Mouse (Mus musculus) C2C12 (cell line): ENCODE data around the gene Tbc1d9. TPM values are rescaled to one million over a fixed set of nuclear protein-coding genes. Genes with fewer than 3 reads are reported as not detected.

Experiments
- H3K27me3 ChIP-seq: one replicate; pipeline ENCODE4 v1.6.1; 2011; ENCODE audit not compliant: control insufficient read depth, insufficient read depth, insufficient read length
- H3K36me3 ChIP-seq: one replicate; pipeline ENCODE4 v1.6.1; 2011; ENCODE audit not compliant: control insufficient read depth, insufficient read depth
- H3K4me3 ChIP-seq: one replicate; pipeline ENCODE4 v1.5.1; 2011; ENCODE audit warnings: mild to moderate bottlenecking, control low read depth; ENCODE audit not compliant: poor library complexity, insufficient read depth, severe bottlenecking
- H3K79me2 ChIP-seq: one replicate; pipeline ENCODE4 v1.6.1; 2011; ENCODE audit not compliant: control insufficient read depth, insufficient read depth
- H3K79me3 ChIP-seq: one replicate; pipeline ENCODE4 v1.6.1; 2011; ENCODE audit warnings: low read depth, control low read depth
- H3ac ChIP-seq: one replicate; pipeline ENCODE3; 2011; ENCODE audit warnings: low read depth; ENCODE audit not compliant: control insufficient read depth, insufficient read length
- CEBPB ChIP-seq: IDR thresholded peaks from one replicate; pipeline ENCODE4 v1.6.1; 2011; ENCODE audit warnings: low read depth, mild to moderate bottlenecking, control low read depth, moderate library complexity
- CTCF ChIP-seq: IDR thresholded peaks from one replicate; pipeline ENCODE4 v1.5.1; 2011; ENCODE audit not compliant: control insufficient read depth, insufficient read depth, insufficient read length
- FOSL1 ChIP-seq: IDR thresholded peaks from one replicate; pipeline ENCODE4 v1.8.0; 2011; ENCODE audit warnings: mild to moderate bottlenecking, low read length; ENCODE audit not compliant: poor library complexity, insufficient read depth, severe bottlenecking
- MAX ChIP-seq: IDR thresholded peaks from one replicate; pipeline ENCODE4 v1.6.1; 2011; ENCODE audit warnings: mild to moderate bottlenecking, control low read depth
- MYOD1 ChIP-seq: IDR thresholded peaks from one replicate; pipeline ENCODE4 v1.6.1; 2011; ENCODE audit warnings: low read depth; ENCODE audit not compliant: control insufficient read depth, insufficient read length
- MYOG ChIP-seq: IDR thresholded peaks from one replicate; pipeline ENCODE4 v1.6.1; 2011; ENCODE audit not compliant: control insufficient read depth, insufficient read length; ENCODE audit errors: extremely low read depth
- USF1 ChIP-seq: IDR thresholded peaks from one replicate; pipeline ENCODE4 v1.6.1; 2011; ENCODE audit warnings: low read depth, mild to moderate bottlenecking, control low read depth, moderate library complexity
- polyA plus RNA-seq: library from polyadenylated mRNA; unstranded; fragments of >200 nt; fragmentation: generic; extraction: Trizol; gene quantifications from one replicate; pipeline ENCODE4 v1.2.1, GENCODE M21; 2012; ENCODE audit warnings: missing spikeins

Gene Tbc1d9
- polyA plus RNA-seq, 1 experiment: 0.55 TPM

GRCm38 (mm10) chr8:83220746-83221145 is 55.6 kb downstream of the Tbc1d9 start:
- H3K79me3 ChIP-seq: no peaks in the 10 kb centered on the region
- TF ChIP-seq MYOD1 (no peak), MAX (no peak), USF1 (no peak), CEBPB (no peak), MYOG (no peak), FOSL1 (no peak), CTCF (no peak)

DNA sequence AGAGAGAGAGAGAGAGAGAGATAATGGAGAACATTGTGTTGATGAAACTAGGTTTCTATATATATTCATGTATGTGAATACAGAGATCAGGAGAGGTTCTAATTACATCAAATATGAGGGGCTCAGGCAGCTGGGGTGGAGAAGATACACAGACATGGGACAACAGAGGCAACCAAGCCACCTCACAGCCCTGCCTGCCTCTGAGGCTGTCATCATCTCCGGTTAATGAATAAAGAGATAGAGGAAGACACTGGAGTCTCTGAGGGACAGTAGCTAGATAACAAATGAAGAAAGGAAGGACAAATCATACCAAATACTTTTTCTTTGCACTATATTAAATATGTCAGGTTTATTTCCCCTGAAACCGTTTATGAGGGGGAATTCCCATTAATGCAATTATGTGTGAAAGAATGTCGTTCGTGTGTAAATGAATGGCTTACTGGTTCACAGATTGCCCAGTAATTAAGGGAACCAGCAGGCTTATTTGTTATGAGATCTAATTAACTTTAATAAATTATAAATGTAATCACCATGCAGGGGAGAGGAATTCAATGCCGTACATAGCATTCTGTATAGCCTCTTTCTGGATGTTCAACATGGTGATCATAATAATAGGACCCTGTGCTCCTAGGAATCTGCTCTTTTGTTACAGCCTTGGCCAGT is 59.7 kb downstream of the Tbc1d9 start:
- no peak overlapping the region for H3ac ChIP-seq
- no peak overlapping the region for H3K4me3 ChIP-seq
- H3K79me3 ChIP-seq: no peaks in the 10 kb centered on the region
- H3K79me2 ChIP-seq: no peaks in the 10 kb centered on the region
- TF ChIP-seq FOSL1 (no peak), MYOG (no peak), MYOD1 (no peak), CEBPB (no peak), CTCF (no peak), USF1 (no peak), MAX (no peak)
- H3K27me3 ChIP-seq: peaks cover 3% of the 10 kb centered on the region
- no peaks in the 10 kb centered on the region for H3K36me3 ChIP-seq

More at GRCm38 (mm10) chr8:83220746-83221145, 55.6 kb downstream of the Tbc1d9 start:
- Histone ChIP-seq H3K79me2 (no peaks in the 10 kb centered on the region), H3K27me3 (peaks cover 4% of the 10 kb centered on the region), H3K4me3 (no peak overlapping the region), H3ac (no peak overlapping the region), H3K36me3 (no peaks in the 10 kb centered on the region)

GRCm38 (mm10) chr8:83225598-83225997 is 60.4 kb downstream of the Tbc1d9 start:
- no peak overlapping the region for H3ac ChIP-seq
- TF ChIP-seq CTCF: no peak
- TF ChIP-seq CEBPB: no peak
- TF ChIP-seq FOSL1: no peak
- no peak for TF ChIP-seq MYOD1
- TF ChIP-seq MAX: no peak
- TF ChIP-seq USF1: no peak
- TF ChIP-seq MYOG: no peak

GRCm38 (mm10) chr8:83227336-83227735 is 62.2 kb downstream of the Tbc1d9 start:
- Histone ChIP-seq H3K4me3 (no peak overlapping the region), H3ac (no peak overlapping the region), H3K79me2 (no peaks in the 10 kb centered on the region), H3K27me3 (peaks cover 3% of the 10 kb centered on the region), H3K79me3 (no peaks in the 10 kb centered on the region), H3K36me3 (no peaks in the 10 kb centered on the region)
- no peak for TF ChIP-seq FOSL1
- TF ChIP-seq CTCF: no peak
- no peak for TF ChIP-seq CEBPB
- no peak for TF ChIP-seq MYOG
- TF ChIP-seq USF1: no peak
- no peak for TF ChIP-seq MAX
- no peak for TF ChIP-seq MYOD1

More at GRCm38 (mm10) chr8:83225598-83225997, 60.4 kb downstream of the Tbc1d9 start:
- no peak overlapping the region for H3K4me3 ChIP-seq
- H3K36me3 ChIP-seq: no peaks in the 10 kb centered on the region
- peaks cover 3% of the 10 kb centered on the region for H3K27me3 ChIP-seq
- no peaks in the 10 kb centered on the region for H3K79me3 ChIP-seq
- no peaks in the 10 kb centered on the region for H3K79me2 ChIP-seq

- no peak for TF ChIP-seq USF1
- TF ChIP-seq CTCF: no peak
- TF ChIP-seq MAX: no peak
- no peak for TF ChIP-seq FOSL1
- no peak for TF ChIP-seq CEBPB
- TF ChIP-seq MYOD1: no peak
- no peak for TF ChIP-seq MYOG
- Histone ChIP-seq H3K36me3 (no peaks in the 10 kb centered on the region), H3ac (no peak overlapping the region), H3K79me2 (no peaks in the 10 kb centered on the region), H3K4me3 (no peak overlapping the region), H3K79me3 (no peaks in the 10 kb centered on the region), H3K27me3 (no peaks in the 10 kb centered on the region)
These were observed 67.9 kb downstream of the Tbc1d9 start for GRCm38 (mm10) chr8:83233099-83233498.

DNA sequence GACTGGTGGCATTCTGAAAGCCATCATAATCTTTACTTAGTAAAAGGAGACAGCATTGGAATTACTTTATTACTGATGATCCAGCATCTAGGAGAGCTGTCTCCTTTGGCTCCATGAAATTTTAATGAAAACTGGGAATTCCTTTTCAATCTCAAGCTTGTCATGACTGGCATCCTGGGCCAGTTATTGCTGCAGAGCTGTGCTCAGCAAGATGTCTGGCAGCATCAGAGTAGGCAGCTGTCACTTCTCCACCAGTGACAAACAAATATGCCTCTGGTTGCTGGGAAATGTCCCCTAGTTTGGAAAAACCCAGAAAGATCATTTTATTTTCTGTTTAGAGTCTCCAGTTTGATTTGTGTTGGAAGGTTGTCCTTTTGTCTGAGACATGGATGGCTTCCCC is 74.2 kb downstream of the Tbc1d9 start:
- H3ac ChIP-seq: no peak overlapping the region
- TF ChIP-seq CEBPB: no peak
- TF ChIP-seq USF1: no peak
- TF ChIP-seq MYOD1: no peak
- no peak for TF ChIP-seq MAX
- TF ChIP-seq MYOG: no peak
- TF ChIP-seq FOSL1: no peak
- TF ChIP-seq CTCF: no peak

More for the DNA sequence above, 74.2 kb downstream of the Tbc1d9 start:
- H3K79me2 ChIP-seq: no peaks in the 10 kb centered on the region
- no peaks in the 10 kb centered on the region for H3K36me3 ChIP-seq
- no peaks in the 10 kb centered on the region for H3K79me3 ChIP-seq
- H3K27me3 ChIP-seq: peaks cover 8% of the 10 kb centered on the region
- no peak overlapping the region for H3K4me3 ChIP-seq
